Mouse (Mus musculus) layer of hippocampus, adult 18-20 months (tissue): ENCODE data around the gene Ncapg. TPM values are rescaled to one million over a fixed set of nuclear protein-coding genes. Genes with fewer than 3 reads are reported as not detected.

Experiments
- DNase-seq, 2 experiments: peaks; one replicate each; pipeline ENCODE4 v3.0.0; 2022; ENCODE audit warnings: low spot score in 2 of 2
- total RNA-seq, 2 experiments: library from RNA; stranded (reverse); gene quantifications; 2 replicates each; pipeline ENCODE4 v1.2.3; 2021

The Ncapg gene
- total RNA-seq, 2 experiments from 2014 or later, result 0.17 to 0.36 TPM

GRCm38 (mm10) chr5:45690802-45691201 is 21.1 kb downstream of the Ncapg start:
- DNase-seq, result no peak

GRCm38 (mm10) chr5:45691678-45692077 is 22.0 kb downstream of the Ncapg start:
- DNase-seq, result no peak

- no peak for DNase-seq
These were observed 37.1 kb downstream of the Ncapg start for GRCm38 (mm10) chr5:45706811-45707210.

- DNase-seq, result no peak
These were observed 39.9 kb downstream of the Ncapg start for GRCm38 (mm10) chr5:45709653-45710052.

- DNase-seq, result no peak
These were observed 49.2 kb downstream of the Ncapg start for GRCm38 (mm10) chr5:45718848-45719488.

- no peak for DNase-seq
These were observed 64.0 kb downstream of the Ncapg start for GRCm38 (mm10) chr5:45733751-45734150.

- DNase-seq, result no peak
These were observed 68.2 kb downstream of the Ncapg start for GRCm38 (mm10) chr5:45737911-45738310.

Other genes with a start within 250 kb of the Ncapg start
- 100 to 1,000 TPM; 201 to 228 TPM for gene Qdpr, start 219.7 kb upstream of the Ncapg start, total RNA-seq
- gene Clrn2, start 216.2 kb upstream of the Ncapg start, total RNA-seq, result 1 to 10 TPM in 1 of 2 experiments, under 1 TPM in 1; 0.61 to 1.0 TPM
- gene Lap3, start 176.5 kb upstream of the Ncapg start, total RNA-seq, result 10 to 100 TPM; 59.5 to 60.1 TPM
- gene Med28, start 149.7 kb upstream of the Ncapg start, total RNA-seq, result 100 to 1,000 TPM; 105 to 120 TPM
- gene Fam184b, start 30.3 kb upstream of the Ncapg start, total RNA-seq, result 1 to 10 TPM; 5.6 to 5.8 TPM
- 10 to 100 TPM; 26.1 to 30.8 TPM for gene Lcorl, start 187.7 kb downstream of the Ncapg start, total RNA-seq